Mouse (Mus musculus): ENCODE data around the gene Grb14. TPM values are rescaled to one million over a fixed set of nuclear protein-coding genes. Genes with fewer than 3 reads are reported as not detected.

Gene Grb14
- total RNA-seq, 4 experiments from 2014 or later, result 20.7 to 27.8 (median 23.3) TPM

- no peak for DNase-seq (ENCODE audit: low spot score in 2 of 2)
Measured at GRCm38 (mm10) chr2:64878275-64878674, 146.5 kb downstream of the Grb14 start.

Other genes with a start within 250 kb of the Grb14 start
- 10 to 100 TPM in 1 of 4 experiments, 1 to 10 TPM in 3; 7.7 to 10.1 (median 9.5) TPM for gene Cobll1, start 214.4 kb upstream of the Grb14 start, total RNA-seq (2022)